Mouse (Mus musculus) right cerebral cortex, postnatal 4 days (tissue): ENCODE results near the gene Tspan31.
A peak's percentile ranks its signal among the peaks of the same experiment; 100 is the strongest.
"Not testable (repeated sequence)": the region's sequence is repeated elsewhere in the genome, so short reads cannot be mapped to it uniquely, and the experiment has no call there.

ENCODE experiments used
- DNase-seq: peaks from one replicate; pipeline ENCODE4 v3.0.0-alpha.2; 2022

Tspan31 gene

GRCm38 (mm10) chr10:127083292-127083914 lies 13.3 kb upstream of the Tspan31 start:
- no peak for DNase-seq

DNA sequence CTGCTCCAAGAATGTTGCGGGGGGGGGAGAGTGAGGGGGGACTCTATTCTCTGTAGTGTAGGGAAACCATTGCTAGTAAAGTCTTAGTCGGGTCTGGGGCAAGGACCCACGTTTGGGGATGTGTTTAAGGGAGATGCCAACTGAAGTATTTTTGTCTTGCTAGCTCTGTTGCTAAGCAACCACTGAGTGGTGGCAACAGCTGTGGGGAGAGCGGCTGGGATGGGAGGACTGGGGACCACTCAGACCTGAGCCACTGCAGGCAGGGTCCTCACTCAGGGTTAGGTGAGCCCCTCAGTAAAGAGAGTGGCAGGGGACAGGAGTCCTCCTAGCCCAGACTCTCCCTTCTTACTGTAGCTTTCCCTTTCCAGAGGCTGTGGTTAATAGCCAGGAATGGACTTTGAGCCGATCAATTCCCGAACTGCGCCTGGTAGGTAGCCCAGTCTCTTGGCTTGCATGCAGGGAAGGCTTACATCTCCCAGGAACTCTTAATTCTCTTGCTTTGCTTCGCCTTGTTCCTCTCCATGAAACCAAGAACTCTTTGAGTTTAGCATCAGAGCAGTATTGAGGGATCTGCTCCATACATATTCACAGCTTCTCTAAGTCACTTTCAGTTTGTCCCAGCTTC lies 12.0 kb upstream of the Tspan31 start:
- no peak for DNase-seq

DNA sequence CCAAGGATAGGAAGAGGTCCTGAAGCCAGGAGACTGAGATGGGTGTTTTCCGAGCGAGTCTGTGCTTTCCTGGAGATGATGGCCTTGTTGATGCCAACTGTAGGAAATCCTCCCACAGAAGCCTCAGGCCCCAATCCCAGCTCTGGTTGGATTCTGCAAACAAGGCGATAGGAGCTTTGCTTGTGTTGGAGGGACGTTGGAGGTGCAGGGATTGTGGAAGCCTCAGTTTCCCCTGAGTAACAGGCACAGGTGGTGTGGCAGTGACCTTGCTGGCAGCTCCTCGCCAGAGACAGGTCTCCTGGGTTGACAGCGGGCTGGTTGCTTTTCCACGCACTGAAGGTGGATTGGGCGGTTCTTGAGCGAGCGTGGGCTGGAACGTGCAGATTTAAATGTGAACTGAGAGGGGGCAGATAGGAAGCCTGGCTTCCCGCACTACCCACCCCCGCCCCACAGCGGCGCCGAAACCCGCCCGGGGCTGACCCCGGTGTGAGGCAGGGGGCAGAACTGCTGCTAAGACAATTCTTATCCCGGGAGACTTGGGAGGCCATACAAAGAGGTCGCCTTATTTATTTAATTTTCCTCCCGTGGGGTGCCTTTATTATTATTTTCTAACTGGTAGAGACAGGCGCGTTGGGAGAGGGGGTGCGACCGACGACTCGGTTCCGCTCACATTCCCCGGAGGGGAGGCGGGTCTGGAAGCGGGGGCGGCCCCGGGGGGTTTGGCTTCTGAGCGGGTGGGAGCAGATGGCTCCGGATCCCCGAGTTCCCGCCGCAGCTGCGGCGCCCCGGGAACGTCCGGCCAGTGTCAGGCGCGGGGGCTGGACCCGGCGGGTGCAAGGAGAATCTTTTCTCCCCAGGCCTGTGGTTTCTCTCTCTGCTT lies 11.1 kb upstream of the Tspan31 start:
- no peak for DNase-seq

DNA sequence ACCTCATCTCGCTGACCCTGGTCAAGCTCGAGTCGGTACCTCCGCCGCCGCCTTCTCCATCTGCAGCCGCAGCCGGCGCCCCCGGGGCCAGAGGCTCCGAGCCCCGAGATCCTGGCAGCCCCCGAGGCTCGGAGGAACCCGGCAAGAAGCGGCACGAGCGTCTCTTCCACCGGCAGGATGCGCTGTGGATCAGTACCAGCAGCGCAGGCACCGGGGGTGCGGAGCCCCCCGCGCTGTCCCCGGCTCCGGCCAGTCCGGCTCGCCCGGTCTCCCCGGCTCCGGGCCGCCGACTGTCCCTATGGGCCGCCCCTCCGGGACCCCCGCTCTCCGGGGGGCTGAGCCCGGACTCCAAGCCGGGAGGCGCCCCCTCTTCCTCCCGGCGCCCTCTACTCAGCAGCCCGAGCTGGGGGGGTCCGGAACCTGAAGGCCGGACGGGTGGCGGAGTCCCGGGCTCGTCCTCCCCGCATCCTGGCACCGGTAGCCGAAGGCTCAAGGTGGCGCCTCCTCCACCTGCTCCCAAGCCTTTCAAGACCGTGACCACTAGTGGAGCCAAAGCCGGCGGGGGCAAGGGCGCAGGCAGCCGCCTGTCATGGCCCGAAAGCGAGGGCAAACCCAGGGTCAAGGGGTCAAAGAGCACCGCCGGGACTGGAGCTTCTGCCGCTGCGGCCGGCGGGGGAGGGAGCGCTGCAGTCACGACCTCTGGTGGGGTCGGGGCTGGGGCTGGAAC lies 9.8 kb upstream of the Tspan31 start:
- peak; percentile 69 for DNase-seq

DNA sequence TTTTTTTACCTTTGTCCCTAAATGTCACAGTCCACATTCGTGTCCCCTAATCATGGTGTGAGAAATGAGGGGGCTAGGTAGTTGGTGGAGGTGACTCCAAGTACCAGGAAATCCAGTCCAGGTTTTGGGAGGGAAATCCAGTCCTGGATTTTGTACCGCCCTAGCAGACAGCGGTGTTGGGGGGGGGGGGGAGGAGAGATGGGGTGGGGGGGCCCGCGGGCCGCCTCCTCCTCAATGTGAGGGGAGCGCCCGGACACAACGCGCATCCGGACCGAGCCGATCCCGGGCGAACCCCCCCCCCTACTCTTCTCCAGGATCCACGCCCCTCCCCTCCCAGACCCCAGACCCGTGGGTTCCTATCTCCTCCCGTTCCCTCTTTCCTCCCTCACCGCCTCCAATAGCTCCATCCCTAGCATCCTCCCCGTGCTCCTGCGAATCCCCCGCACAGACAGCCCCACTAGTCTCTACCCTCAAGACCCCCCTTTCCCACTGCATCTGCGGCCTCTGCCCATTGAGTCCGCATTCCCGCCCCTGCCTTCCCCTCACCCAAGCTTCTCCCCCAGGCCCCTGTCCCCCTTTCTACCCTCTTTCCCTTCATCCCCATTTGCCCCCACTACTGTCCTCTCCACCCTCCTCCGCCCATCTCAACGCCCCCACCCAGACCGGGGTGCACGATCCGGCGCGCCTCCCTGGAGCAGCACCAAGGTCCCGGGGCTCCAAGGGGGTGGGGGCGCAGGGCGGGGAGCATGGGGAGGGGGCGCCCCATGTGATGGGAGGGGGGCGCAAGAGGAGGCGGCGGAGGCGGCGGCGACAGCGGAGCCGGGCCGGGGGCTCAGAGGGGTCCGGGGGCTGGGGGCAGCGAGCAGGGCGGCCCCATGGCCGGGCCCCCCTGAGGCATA lies 8.9 kb upstream of the Tspan31 start:
- DNase-seq, result peak; percentile 75

GRCm38 (mm10) chr10:127078001-127078676 lies 8.1 kb upstream of the Tspan31 start:
- DNase-seq, result peak; percentile 56

- DNase-seq, result peak; percentile 48
Measured at GRCm38 (mm10) chr10:127077515-127077914, 7.5 kb upstream of the Tspan31 start.

- DNase-seq, result no peak
Measured at GRCm38 (mm10) chr10:127076082-127076481, 6.0 kb upstream of the Tspan31 start.

DNA sequence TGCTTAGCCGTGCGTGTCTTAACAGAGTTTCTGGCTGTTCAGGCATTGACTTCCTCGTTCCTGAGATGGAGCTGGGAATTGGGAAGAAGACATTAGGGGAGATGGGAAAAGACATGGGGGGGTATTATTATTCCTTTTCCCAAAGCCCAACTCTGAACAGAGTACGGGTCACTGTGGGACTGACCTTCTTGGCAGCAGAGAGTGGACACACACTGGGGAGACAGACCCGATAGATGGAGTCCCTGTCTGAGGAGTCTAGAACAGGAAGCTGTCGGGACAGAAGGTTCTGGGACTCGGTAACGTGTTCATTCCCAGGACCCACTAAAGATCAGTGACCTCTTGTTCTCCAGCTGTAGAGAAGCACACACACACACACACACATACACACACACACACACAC lies 5.6 kb upstream of the Tspan31 start:
- no peak for DNase-seq

GRCm38 (mm10) chr10:127075080-127075479 lies 5.0 kb upstream of the Tspan31 start, which contains the start of gene Agap2:
TSS of gene Agap2 (plus strand) at chr10:127075284.
- no peak for DNase-seq

DNA sequence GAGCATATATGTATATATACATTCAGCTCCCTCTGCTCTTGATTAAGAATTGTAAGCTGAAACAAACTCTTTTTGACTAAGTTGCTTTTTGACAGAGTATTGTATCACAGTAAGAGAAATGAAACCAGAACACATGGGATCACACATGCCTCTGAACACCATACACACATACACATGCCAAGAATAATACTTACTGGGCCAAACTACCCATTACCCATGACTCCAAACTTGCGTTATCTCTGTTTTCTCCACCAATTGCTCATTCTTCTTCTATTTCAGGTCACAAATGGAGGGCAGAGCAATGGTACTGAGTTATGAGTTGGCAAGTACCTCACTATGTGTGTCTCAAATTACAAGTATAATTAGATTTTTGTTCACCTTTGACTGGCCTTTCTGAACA lies 3.9 kb upstream of the Tspan31 start:
- no peak for DNase-seq

GRCm38 (mm10) chr10:127072969-127073368 lies 2.9 kb upstream of the Tspan31 start:
- not testable (repeated sequence) for DNase-seq

- DNase-seq, result not testable (repeated sequence)
Measured at GRCm38 (mm10) chr10:127072270-127072669, 2.2 kb upstream of the Tspan31 start.

DNA sequence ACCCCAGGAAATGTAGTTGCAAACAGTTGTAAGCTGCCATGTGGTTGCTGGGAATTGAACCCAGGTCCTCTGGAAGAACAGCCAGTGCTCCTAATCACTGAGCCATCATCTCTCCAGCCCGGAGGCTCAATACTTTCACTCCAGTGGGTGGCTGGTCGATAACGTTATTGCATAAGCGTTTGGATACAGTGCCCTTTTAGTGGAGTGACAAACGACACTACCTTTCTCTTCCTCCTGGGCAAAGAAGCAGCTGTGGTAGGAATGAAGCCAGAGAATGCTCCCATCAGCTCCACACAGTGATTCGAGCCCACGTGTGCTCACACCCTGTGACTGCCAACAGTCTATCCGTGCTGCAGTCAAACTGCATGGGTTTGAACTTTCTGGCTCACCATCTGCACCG lies 1.1 kb upstream of the Tspan31 start:
- no peak for DNase-seq

DNA sequence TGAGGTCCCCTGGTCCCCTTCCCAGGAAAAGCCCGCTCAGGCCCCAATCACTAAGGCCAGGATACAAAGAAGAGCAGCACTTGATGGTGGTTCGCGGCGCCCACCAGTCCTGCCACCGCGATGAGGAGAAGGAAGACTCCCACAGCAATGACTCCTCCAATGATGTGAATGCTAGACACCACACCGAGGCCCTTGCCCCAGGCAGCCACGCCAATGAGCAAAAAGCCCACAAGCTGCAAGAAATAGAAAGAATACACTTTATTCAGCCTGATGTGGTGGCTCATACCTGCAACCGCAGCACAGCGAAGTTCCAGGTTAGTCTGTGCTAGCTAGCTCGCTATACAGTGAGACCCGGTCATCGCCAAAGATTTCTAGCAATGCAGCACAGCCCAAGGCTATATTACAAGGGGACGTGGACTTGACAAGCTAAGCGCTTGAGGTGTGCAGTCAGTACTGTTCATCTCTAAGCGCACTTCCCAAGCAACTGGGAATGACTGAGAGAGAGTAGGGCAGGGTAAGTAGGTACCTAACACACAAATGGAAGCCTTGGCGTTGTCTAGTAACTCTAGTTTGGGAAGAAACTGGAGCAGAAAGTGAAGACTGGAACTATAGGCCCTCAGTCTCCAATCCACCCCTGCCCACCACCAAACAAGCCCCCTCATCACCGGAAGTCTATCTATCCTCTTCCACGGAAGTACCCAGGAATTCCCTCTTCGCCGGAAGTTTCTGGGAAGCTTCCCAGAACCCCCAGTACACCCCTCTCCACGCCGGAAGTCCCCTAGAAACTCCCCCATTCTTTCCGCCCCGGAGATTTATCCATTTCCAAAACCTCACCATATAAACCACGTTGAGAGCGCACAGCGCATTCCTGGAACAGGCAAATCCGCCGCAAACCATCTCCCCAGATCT lies 529 bp downstream of the Tspan31 start:
- DNase-seq, result peak; percentile 62

GRCm38 (mm10) chr10:127068360-127069038 lies 1.6 kb downstream of the Tspan31 start:
- DNase-seq, result no peak

DNA sequence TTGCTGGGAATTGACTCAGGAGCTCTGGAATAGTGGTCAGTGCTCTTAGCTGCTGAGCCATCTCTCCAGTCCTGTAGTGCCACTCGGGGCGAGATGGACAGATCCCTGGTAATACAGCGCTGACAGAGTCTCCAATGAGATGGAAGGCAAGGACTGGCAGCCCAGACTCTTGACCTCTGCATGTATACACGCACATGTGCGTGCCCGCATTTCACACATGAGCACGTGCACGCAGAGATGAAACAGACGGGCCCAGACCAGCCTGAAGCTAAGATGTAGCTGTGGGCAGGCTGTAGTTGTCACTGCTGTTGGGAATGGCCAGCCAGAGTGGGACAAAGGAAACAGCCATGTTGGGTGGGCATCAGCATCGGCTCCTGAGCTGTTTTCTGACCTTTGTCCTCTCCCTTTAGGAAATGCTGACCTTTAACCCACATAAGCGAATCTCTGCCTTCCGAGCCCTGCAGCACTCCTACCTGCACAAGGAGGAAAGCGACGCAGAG lies 3.5 kb downstream of the Tspan31 start:
- no peak for DNase-seq

DNA sequence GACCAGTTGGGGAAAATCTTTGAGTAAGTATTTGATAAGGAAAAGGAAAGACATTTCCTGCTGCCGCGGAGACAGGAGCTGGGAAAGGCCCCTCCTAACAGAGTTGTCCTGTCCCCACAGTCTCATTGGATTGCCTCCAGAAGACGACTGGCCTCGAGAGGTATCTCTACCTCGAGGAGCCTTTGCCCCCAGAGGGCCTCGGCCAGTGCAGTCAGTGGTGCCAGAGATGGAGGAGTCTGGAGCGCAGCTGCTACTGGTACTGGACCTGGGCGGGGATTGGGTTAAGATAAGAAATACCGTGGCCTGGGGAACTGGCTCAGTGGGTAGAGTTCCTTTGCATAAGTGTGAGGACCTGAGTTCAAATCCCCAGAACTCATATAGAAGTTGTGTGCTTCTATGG lies 4.1 kb downstream of the Tspan31 start:
- DNase-seq, result no peak
